Comparison of ENCODE assay signal across 23 mouse cellular contexts in the genomic region with DNA sequence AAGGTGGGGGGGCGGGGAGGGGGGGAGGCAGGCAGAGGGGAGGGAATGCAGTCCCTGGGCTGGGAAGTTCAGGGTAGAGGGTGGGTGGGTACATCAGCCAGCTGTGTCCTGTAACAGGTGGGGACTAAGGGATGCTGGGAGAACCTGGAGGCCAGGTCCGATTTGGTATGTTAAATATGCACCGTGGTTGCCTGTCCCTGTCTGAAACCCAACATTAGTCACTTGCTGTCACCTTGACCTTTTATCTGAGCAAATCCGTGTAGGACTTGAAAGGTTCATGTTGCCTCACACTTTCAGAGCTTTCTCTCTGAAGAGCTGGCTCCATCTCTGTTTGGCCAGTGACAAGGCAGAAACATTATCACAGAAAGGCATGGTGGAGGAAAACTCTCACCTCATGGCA. TPM values are rescaled to one million over a fixed set of nuclear protein-coding genes. Genes with fewer than 3 reads are reported as not detected.
A peak's percentile ranks its signal among the peaks of the same experiment; 100 is the strongest.
DNase-seq lines count a peak whose midpoint lies in the region; ATAC-seq and TF ChIP-seq lines count a peak whose summit lies in the region.
"Had no signal": no experiment of that assay in that cellular context is flagged by ENCODE, and none has a peak within 500 bp of the region (broad histone marks: within the 10 kb centered on the region; RNA-seq: fewer than 3 reads in every experiment).

No protein-coding gene starts in this region.

- peak; percentile 37 for DNase-seq in adrenal gland, adult 8-10 months
- DNase-seq in adrenal gland, postnatal 4 days (ENCODE audit: low spot score in 2 of 2) = no peak
- DNase-seq in lung, postnatal 0 days (ENCODE audit: low spot score) = no peak
- no peak for DNase-seq in lung, adult 2 months
- DNase-seq in liver, embryonic 11.5 days (ENCODE audit: low spot score) = no peak
- DNase-seq in naive thymus-derived CD4-positive, alpha-beta T cell, adult 2 months (ENCODE audit: low read depth) = peak; percentile 41
- no peak for DNase-seq in cerebellum, adult 18-20 months
- DNase-seq: cerebellum, adult 11 months; gastrocnemius, postnatal 10 days; heart, adult 18-20 months; kidney, adult 8-10 months; kidney, postnatal 25 days; lung, embryonic 14.5 days; lung, postnatal 4 days; retina, postnatal 1 day; right cerebral cortex, postnatal 4 days had no signal

- H3K4me1 ChIP-seq in lung, postnatal 0 days (ENCODE audit: insufficient read depth, low read depth, low read length) = peaks cover 4% of the 10 kb centered on the region; the same call in 1 of the 2 replicates
- no peaks in the 10 kb centered on the region for H3K4me1 ChIP-seq in lung, adult 2 months (ENCODE audit: control insufficient read depth, insufficient read depth, low read length)
- H3K4me1 ChIP-seq in liver, embryonic 11.5 days (replicated peaks; ENCODE audit: control insufficient read depth, insufficient read depth, low read length) = peaks cover 5% of the 10 kb centered on the region
- H3K4me1 ChIP-seq in hindbrain, embryonic 13.5 days (replicated peaks) = peaks cover 10% of the 10 kb centered on the region

- H3K4me3 ChIP-seq in lung, postnatal 0 days (ENCODE audit: low read depth, low read length) = no peak overlapping the region
- H3K4me3 ChIP-seq in lung, adult 2 months (replicated peaks; ENCODE audit: extremely low read depth, low read depth, low read length) = no peak overlapping the region
- no peak overlapping the region for H3K4me3 ChIP-seq in liver, embryonic 11.5 days (ENCODE audit: low read depth, low read length)
- no peak overlapping the region for H3K4me3 ChIP-seq in hindbrain, embryonic 13.5 days
- H3K4me3 ChIP-seq: forebrain, embryonic 10.5 days; left cerebral cortex, adult 2 months; limb, embryonic 10.5 days had no signal

- 13% methylated on average over 3 of the region's 4 CpGs for WGBS in lung, postnatal 0 days
- 55% methylated on average over 4 of the region's 4 CpGs for WGBS in lung, adult 2 months
- WGBS in liver, embryonic 11.5 days = 39% methylated on average over 3 of the region's 4 CpGs
- 48% methylated on average over 3 of the region's 4 CpGs for WGBS in hindbrain, embryonic 13.5 days

- no peaks in the 10 kb centered on the region for H3K9me3 ChIP-seq in lung, postnatal 0 days (ENCODE audit: low read length)
- no peaks in the 10 kb centered on the region for H3K9me3 ChIP-seq in liver, embryonic 11.5 days (ENCODE audit: control insufficient read depth, low read length)
- no peaks in the 10 kb centered on the region for H3K9me3 ChIP-seq in hindbrain, embryonic 13.5 days
- H3K9me3 ChIP-seq: forebrain, embryonic 10.5 days; limb, embryonic 10.5 days had no signal

- no peak for TF ChIP-seq CTCF in lung, postnatal 0 days (IDR thresholded peaks at IDR 0.05)
- TF ChIP-seq CTCF in lung, adult 2 months (IDR thresholded peaks at IDR 0.05; ENCODE audit: insufficient read depth, low read length) = no peak

- H3K9ac ChIP-seq in lung, postnatal 0 days (replicated peaks; ENCODE audit: low read depth) = no peak overlapping the region
- no peak overlapping the region; the same call in 1 of the 2 replicates for H3K9ac ChIP-seq in liver, embryonic 11.5 days (ENCODE audit: low read depth, low read length)
- H3K9ac ChIP-seq in hindbrain, embryonic 13.5 days = no peak overlapping the region
- H3K9ac ChIP-seq: lung, embryonic 14.5 days had no signal

- TF ChIP-seq EP300 in lung, postnatal 0 days (IDR thresholded peaks at IDR 0.05) = peak; percentile 45; the same call in 1 of the 2 replicates

- ATAC-seq in lung, postnatal 0 days = no peak
- no peak for ATAC-seq in liver, embryonic 11.5 days (replicated peaks; ENCODE audit: low FRiP score)
- ATAC-seq in hindbrain, embryonic 13.5 days (ENCODE audit: low FRiP score) = no peak
- ATAC-seq: inflammation-experienced regulatory T-cells, adult 6 months had no signal

- no peaks in the 10 kb centered on the region for H3K36me3 ChIP-seq in lung, postnatal 0 days (ENCODE audit: insufficient read depth, low read length)
- H3K36me3 ChIP-seq in liver, embryonic 11.5 days (ENCODE audit: control insufficient read depth, insufficient read depth, low read length) = no peaks in the 10 kb centered on the region
- H3K36me3 ChIP-seq in hindbrain, embryonic 13.5 days = no peaks in the 10 kb centered on the region
- H3K36me3 ChIP-seq: forebrain, embryonic 10.5 days; limb, embryonic 10.5 days had no signal

- H3K4me2 ChIP-seq in lung, postnatal 0 days (replicated peaks; ENCODE audit: low read depth, low read length) = no peak overlapping the region
- no peak overlapping the region for H3K4me2 ChIP-seq in liver, embryonic 11.5 days
- no peak overlapping the region for H3K4me2 ChIP-seq in hindbrain, embryonic 13.5 days
- H3K4me2 ChIP-seq: lung, embryonic 14.5 days had no signal

- H3K27me3 ChIP-seq in lung, postnatal 0 days (replicated peaks; ENCODE audit: insufficient read depth, low read length) = no peaks in the 10 kb centered on the region
- H3K27me3 ChIP-seq in liver, embryonic 11.5 days (replicated peaks; ENCODE audit: control insufficient read depth, insufficient read depth, low read length) = no peaks in the 10 kb centered on the region
- H3K27me3 ChIP-seq in hindbrain, embryonic 13.5 days = no peaks in the 10 kb centered on the region
- H3K27me3 ChIP-seq: CH12.LX had no signal

- no peak for TF ChIP-seq POLR2A in lung, adult 2 months (IDR thresholded peaks at IDR 0.05; ENCODE audit: borderline replicate concordance, extremely low read depth, low read depth, low read length)

- H3K27ac ChIP-seq in lung, postnatal 0 days (ENCODE audit: low read length) = no peak overlapping the region
- H3K27ac ChIP-seq in liver, embryonic 11.5 days (ENCODE audit: low read depth, low read length) = 0 out of 2 replicates have a peak overlapping the region, but pooled peaks have one; percentile 41
- H3K27ac ChIP-seq in hindbrain, embryonic 13.5 days = no peak overlapping the region
- H3K27ac ChIP-seq: forebrain, embryonic 10.5 days; left cerebral cortex, adult 2 months; limb, embryonic 10.5 days; stomach, postnatal 0 days had no signal

RNA-seq across cellular contexts. Expression of a gene that starts 3.9 kb away (rescaled TPM):
- 100 to 1,000 TPM in 2 of 4 experiments, 10 to 100 TPM in 2; 81.5 to 150 (median 108) TPM for total RNA-seq in adrenal gland, adult 8-10 months (2022)
- 100 to 1,000 TPM; 203 to 231 TPM for total RNA-seq in adrenal gland, postnatal 4 days (2021)
- polyA plus RNA-seq in lung, postnatal 0 days (2015; fragmentation: Nextera tagmentation; extraction: Ambion mirVana) = 53.3 and 67.4 TPM in 2 replicates
- polyA plus RNA-seq in lung, adult 2 months (2012; rRNA removed) = 40.4 and 49.6 TPM in 2 replicates
- polyA plus RNA-seq in liver, embryonic 11.5 days (2014; fragmentation: Nextera tagmentation; extraction: Ambion mirVana) = 207 and 219 TPM in 2 replicates
- 123 and 129 TPM in 2 replicates for polyA plus RNA-seq in hindbrain, embryonic 13.5 days (2015; fragmentation: Nextera tagmentation; extraction: Ambion mirVana)

RNA-seq across cellular contexts. Expression of a gene that starts 53.3 kb away (rescaled TPM):
- total RNA-seq in adrenal gland, adult 8-10 months (2022) = 1,000 to 10,000 TPM in 2 of 4 experiments, 100 to 1,000 TPM in 2; 882 to 1,292 (median 1,071) TPM
- 100 to 1,000 TPM; 840 to 862 TPM for total RNA-seq in adrenal gland, postnatal 4 days (2021)
- polyA plus RNA-seq in lung, postnatal 0 days (2015; fragmentation: Nextera tagmentation; extraction: Ambion mirVana) = 336 and 358 TPM in 2 replicates
- polyA plus RNA-seq in lung, adult 2 months (2012; rRNA removed) = 228 and 232 TPM in 2 replicates
- polyA plus RNA-seq in liver, embryonic 11.5 days (2014; fragmentation: Nextera tagmentation; extraction: Ambion mirVana) = 481 and 504 TPM in 2 replicates
- polyA plus RNA-seq in hindbrain, embryonic 13.5 days (2015; fragmentation: Nextera tagmentation; extraction: Ambion mirVana) = 506 and 512 TPM in 2 replicates

Comparison
In these comparisons a context has a peak if more than half of its experiments do, and no peak if none do; other contexts are left out.
1. DNase-seq: peak in adrenal gland, adult 8-10 months (single experiment) and naive thymus-derived CD4-positive, alpha-beta T cell, adult 2 months (single experiment); none in adrenal gland, postnatal 4 days (0 of 2), lung, postnatal 0 days (single experiment), lung, adult 2 months (single experiment), liver, embryonic 11.5 days (single experiment) and cerebellum, adult 18-20 months (0 of 2).